Mouse (Mus musculus): Measurements from ENCODE around the gene Hspbp1. TPM values are rescaled to one million over a fixed set of nuclear protein-coding genes. Genes with fewer than 3 reads are reported as not detected.
A peak's percentile ranks its signal among the peaks of the same experiment; 100 is the strongest.

Hspbp1 gene
- total and polyA plus RNA-seq, 3 experiments = 29.7 to 35.0 (median 31.9) TPM

- no peak overlapping the region for H3K27ac ChIP-seq
- H3K4me1 ChIP-seq (ENCODE audit: control insufficient read depth, insufficient read depth, low read length) = no peaks in the 10 kb centered on the region
- intact Hi-C loops (cut with DNase I) = loop anchor here (10.0 kb wide), 1 partner anchor 532 kb away; the partner anchor contains the start of gene Leng8
- H3K27me3 ChIP-seq (ENCODE audit: control insufficient read depth, insufficient read depth, low read length) = no peaks in the 10 kb centered on the region
- no peak overlapping the region for H3K4me3 ChIP-seq
- no peaks in the 10 kb centered on the region for H3K36me3 ChIP-seq (ENCODE audit: control insufficient read depth, insufficient read depth, low read length)
- WGBS = 95% methylated on average over 5 of the region's 5 CpGs
- no peaks in the 10 kb centered on the region for H3K79me2 ChIP-seq (replicated peaks; ENCODE audit: control insufficient read depth, insufficient read depth, low read length)
- no peak for DNase-seq
- no peak for TF ChIP-seq CTCF (IDR thresholded peaks at IDR 0.05)
- TF ChIP-seq POLR2A (IDR thresholded peaks at IDR 0.05; ENCODE audit: insufficient read depth, low read depth, low read length) = no peak
- no peak for TF ChIP-seq EP300 (IDR thresholded peaks at IDR 0.05; ENCODE audit: insufficient read depth, low read depth, low read length)
- no peak overlapping the region for H3K9ac ChIP-seq (ENCODE audit: low read depth, low read length)
Observed at GRCm38 (mm10) chr7:4666871-4667270, 18.0 kb downstream of the Hspbp1 start.

GRCm38 (mm10) chr7:4663742-4664141 is 21.1 kb downstream of the Hspbp1 start:
- TF ChIP-seq CTCF (IDR thresholded peaks at IDR 0.05) (no peak), EP300 (IDR thresholded peaks at IDR 0.05; ENCODE audit: insufficient read depth, low read depth, low read length) (no peak), POLR2A (IDR thresholded peaks at IDR 0.05; ENCODE audit: insufficient read depth, low read depth, low read length) (no peak)
- H3K9ac ChIP-seq (ENCODE audit: low read depth, low read length) = no peak overlapping the region
- H3K27ac ChIP-seq = no peak overlapping the region
- no peak overlapping the region for H3K4me3 ChIP-seq
- 81% methylated on average over 2 of the region's 2 CpGs for WGBS
- no peaks in the 10 kb centered on the region for H3K4me1 ChIP-seq (ENCODE audit: control insufficient read depth, insufficient read depth, low read length)
- intact Hi-C loops (cut with DNase I) = loop anchor here (10.0 kb wide), 1 partner anchor 529 kb away; the partner anchor contains the start of gene Leng8
- no peaks in the 10 kb centered on the region for H3K27me3 ChIP-seq (ENCODE audit: control insufficient read depth, insufficient read depth, low read length)
- DNase-seq = no peak
- no peaks in the 10 kb centered on the region for H3K79me2 ChIP-seq (replicated peaks; ENCODE audit: control insufficient read depth, insufficient read depth, low read length)
- no peaks in the 10 kb centered on the region for H3K36me3 ChIP-seq (ENCODE audit: control insufficient read depth, insufficient read depth, low read length)

- no peaks in the 10 kb centered on the region for H3K4me1 ChIP-seq (ENCODE audit: control insufficient read depth, insufficient read depth, low read length)
- intact Hi-C loops (cut with DNase I) = loop anchor here (10.0 kb wide), 1 partner anchor 528 kb away; the partner anchor contains the start of gene Leng8
- no peaks in the 10 kb centered on the region for H3K27me3 ChIP-seq (ENCODE audit: control insufficient read depth, insufficient read depth, low read length)
- peaks cover 1% of the 10 kb centered on the region; the same call in 1 of the 2 replicates for H3K79me2 ChIP-seq (replicated peaks; ENCODE audit: control insufficient read depth, insufficient read depth, low read length)
- DNase-seq = no peak
- 76% methylated on average over 8 of the region's 8 CpGs for WGBS
- TF ChIP-seq CTCF (IDR thresholded peaks at IDR 0.05) = no peak
- no peak for TF ChIP-seq EP300 (IDR thresholded peaks at IDR 0.05; ENCODE audit: insufficient read depth, low read depth, low read length)
- TF ChIP-seq POLR2A (IDR thresholded peaks at IDR 0.05; ENCODE audit: insufficient read depth, low read depth, low read length) = no peak
- H3K9ac ChIP-seq (ENCODE audit: low read depth, low read length) = no peak overlapping the region
- H3K4me3 ChIP-seq = no peak overlapping the region
- H3K36me3 ChIP-seq (ENCODE audit: control insufficient read depth, insufficient read depth, low read length) = no peaks in the 10 kb centered on the region
- H3K27ac ChIP-seq = no peak overlapping the region
Observed at GRCm38 (mm10) chr7:4663179-4663578, 21.7 kb downstream of the Hspbp1 start.

DNA sequence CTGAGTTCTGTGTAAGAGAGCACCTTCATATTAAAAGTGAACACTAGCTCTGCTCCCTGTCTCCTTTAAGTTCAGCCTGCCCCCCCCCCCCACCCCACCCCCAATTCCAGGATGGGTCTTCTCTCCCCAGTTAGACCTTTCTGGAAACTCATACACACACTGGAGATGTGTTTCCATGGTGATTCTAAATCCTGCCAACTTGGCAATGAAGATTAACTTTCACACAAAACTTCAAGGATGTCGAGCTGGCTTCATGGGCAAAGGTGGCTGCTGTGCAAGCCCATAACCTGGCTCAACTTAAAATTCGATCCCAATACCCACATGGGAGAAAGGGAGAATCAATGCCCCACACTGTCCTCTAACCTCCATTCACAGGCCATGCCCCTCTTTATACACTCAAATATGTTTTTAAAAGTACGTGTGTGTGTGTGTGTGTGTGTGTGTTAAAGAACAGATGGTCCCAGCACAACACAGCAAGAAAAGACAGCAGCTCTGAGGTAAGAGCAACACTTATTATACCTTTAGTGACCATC is 24.9 kb downstream of the Hspbp1 start:
- Histone ChIP-seq H3K27ac (peak overlapping the region; percentile 98), H3K36me3 (ENCODE audit: control insufficient read depth, insufficient read depth, low read length) (peaks cover 16% of the 10 kb centered on the region; the same call in 1 of the 2 replicates), H3K27me3 (ENCODE audit: control insufficient read depth, insufficient read depth, low read length) (no peaks in the 10 kb centered on the region), H3K79me2 (replicated peaks; ENCODE audit: control insufficient read depth, insufficient read depth, low read length) (peaks cover 1% of the 10 kb centered on the region), H3K9ac (ENCODE audit: low read depth, low read length) (no peak overlapping the region), H3K4me1 (ENCODE audit: control insufficient read depth, insufficient read depth, low read length) (peaks cover 11% of the 10 kb centered on the region), H3K4me3 (peak overlapping the region; percentile 91; the same call in 1 of the 2 replicates)
- 67% methylated on average over 3 of the region's 3 CpGs for WGBS
- DNase-seq = no peak
- intact Hi-C loops (cut with DNase I) = loop anchor here (1.0 to 10.0 kb wide), 7 partner anchors 25 to 1485 kb away; partner anchors contain the start of genes Fiz1, Gm44973, Hspbp1 and Leng8
- TF ChIP-seq CTCF (IDR thresholded peaks at IDR 0.05) (no peak), EP300 (IDR thresholded peaks at IDR 0.05; ENCODE audit: insufficient read depth, low read depth, low read length) (no peak), POLR2A (IDR thresholded peaks at IDR 0.05; ENCODE audit: insufficient read depth, low read depth, low read length) (no peak)

- no peaks in the 10 kb centered on the region for H3K27me3 ChIP-seq (ENCODE audit: control insufficient read depth, insufficient read depth, low read length)
- WGBS = under 1% methylated on average over 54 of the region's 54 CpGs
- peak within 1 kb of the TSS; percentile 82 for H3K9ac ChIP-seq (ENCODE audit: low read depth, low read length)
- intact Hi-C loops (cut with DNase I) = loop anchor here (1.0 to 10.0 kb wide), 6 partner anchors 26 to 1486 kb away; partner anchors contain the start of genes Fiz1, Gm44973, Hspbp1 and Rpl28
- TF ChIP-seq CTCF (IDR thresholded peaks at IDR 0.05) = peak; percentile 67
- TF ChIP-seq EP300 (IDR thresholded peaks at IDR 0.05; ENCODE audit: insufficient read depth, low read depth, low read length) = peak; percentile 54; the same call in 1 of the 2 replicates
- peak; percentile 91 for TF ChIP-seq POLR2A (IDR thresholded peaks at IDR 0.05; ENCODE audit: insufficient read depth, low read depth, low read length)
- peak within 1 kb of the TSS; percentile 91 for H3K4me3 ChIP-seq
- H3K27ac ChIP-seq = peak within 1 kb of the TSS; percentile 98
- H3K79me2 ChIP-seq (replicated peaks; ENCODE audit: control insufficient read depth, insufficient read depth, low read length) = peaks cover 4% of the 10 kb centered on the region
- H3K4me1 ChIP-seq (ENCODE audit: control insufficient read depth, insufficient read depth, low read length) = peaks cover 16% of the 10 kb centered on the region
- H3K36me3 ChIP-seq (ENCODE audit: control insufficient read depth, insufficient read depth, low read length) = peaks cover 22% of the 10 kb centered on the region
- peak; percentile 96 to 99 for DNase-seq
Observed at GRCm38 (mm10) chr7:4658912-4659551, 25.8 kb downstream of the Hspbp1 start, which contains the start of gene Ppp6r1. Gene Ppp6r1, minus strand, starts transcription at chr7:4659019.

Measured in heart, adult 2 months (tissue).